Mouse (Mus musculus) MEL (cell line): ENCODE measurements around the gene Tnrc6c. TPM values are rescaled to one million over a fixed set of nuclear protein-coding genes. Genes with fewer than 3 reads are reported as not detected.

ENCODE experiments used
- DNase-seq: peaks from one replicate; pipeline ENCODE4 v3.0.0; 2011; ENCODE audit warnings: low read depth, low spot score
- H3K27ac ChIP-seq: 2 replicates; pipeline ENCODE4 v1.5.1; 2012; ENCODE audit warnings: low read depth, mild to moderate bottlenecking, control low read depth, low read length, moderate library complexity; ENCODE audit not compliant: control insufficient read depth
- H3K27me3 ChIP-seq, 2 experiments: fragments of 150-350 bp in 1 of 2; sonication (generic) in 1 of 2; 2 replicates each; pipeline ENCODE4 v1.6.1; 2012; ENCODE audit warnings: low read length in 2 of 2, mild to moderate bottlenecking in 2 of 2, improper control_type of control experiment in 1 of 2, moderate library complexity in 1 of 2; ENCODE audit not compliant: insufficient read depth in 2 of 2, control insufficient read depth in 1 of 2
- H3K36me3 ChIP-seq, 2 experiments: 2 replicates each; pipeline ENCODE4 v1.6.1; 2012 to 2014; ENCODE audit warnings: low read length in 2 of 2, improper control_type of control experiment in 1 of 2, inconsistent platforms in 1 of 2, mild to moderate bottlenecking in 1 of 2; ENCODE audit not compliant: insufficient read depth in 2 of 2, control insufficient read depth in 1 of 2
- H3K4me1 ChIP-seq, 2 experiments: fragments of 150-350 bp in 1 of 2; sonication (generic) in 1 of 2; 2 replicates each; pipeline ENCODE4 v1.6.1; 2012; ENCODE audit warnings: low read length in 2 of 2, improper control_type of control experiment in 1 of 2, mild to moderate bottlenecking in 1 of 2; ENCODE audit not compliant: insufficient read depth in 2 of 2, control insufficient read depth in 1 of 2
- H3K4me3 ChIP-seq, 2 experiments: fragments of 150-350 bp in 1 of 2; sonication (generic) in 1 of 2; 2 replicates each; pipeline ENCODE4 v1.5.1; 2012; ENCODE audit warnings: low read depth in 2 of 2, low read length in 2 of 2, mild to moderate bottlenecking in 2 of 2, moderate library complexity in 2 of 2, control low read depth in 1 of 2, improper control_type of control experiment in 1 of 2; ENCODE audit not compliant: control insufficient read depth in 1 of 2, insufficient read depth in 1 of 2
- H3K79me2 ChIP-seq: 2 replicates; pipeline ENCODE4 v1.6.1; 2012; ENCODE audit warnings: mild to moderate bottlenecking, low read length, moderate library complexity; ENCODE audit not compliant: control insufficient read depth, poor library complexity, insufficient read depth
- H3K9ac ChIP-seq: 2 replicates; pipeline ENCODE4 v1.6.1; 2012; ENCODE audit warnings: low read depth, mild to moderate bottlenecking, control low read depth, low read length, moderate library complexity; ENCODE audit not compliant: control insufficient read depth, poor library complexity, severe bottlenecking
- H3K9me3 ChIP-seq: fragments of 150-350 bp; sonication (generic); replicated peaks from 2 replicates; pipeline ENCODE4 v1.6.1; 2012; ENCODE audit warnings: mild to moderate bottlenecking, low read length, improper control_type of control experiment, moderate library complexity; ENCODE audit not compliant: insufficient read depth
- CHD1 ChIP-seq: IDR thresholded peaks from 2 replicates; pipeline ENCODE4 v1.6.1; 2012; ENCODE audit warnings: low read depth, mild to moderate bottlenecking, inconsistent platforms, low read length, improper control_type of control experiment
- CHD2 ChIP-seq: IDR thresholded peaks from 2 replicates; pipeline ENCODE4 v1.6.1; 2011; ENCODE audit warnings: low read length, improper control_type of control experiment
- ELF1 ChIP-seq: IDR thresholded peaks from 2 replicates; pipeline ENCODE4 v1.6.1; 2014; ENCODE audit warnings: low read depth, mild to moderate bottlenecking, inconsistent platforms, low read length, improper control_type of control experiment, moderate library complexity
- EP300 ChIP-seq, 2 experiments: IDR thresholded peaks; 2 replicates each; pipeline ENCODE4 v1.6.1; 2011; ENCODE audit warnings: improper control_type of control experiment in 2 of 2, low read length in 2 of 2, low read depth in 1 of 2, mild to moderate bottlenecking in 1 of 2
- ETS1 ChIP-seq: IDR thresholded peaks from 2 replicates; pipeline ENCODE4 v1.6.1; 2012; ENCODE audit warnings: low read depth, mild to moderate bottlenecking, inconsistent platforms, low read length, improper control_type of control experiment, moderate library complexity
- GATA1 ChIP-seq: IDR thresholded peaks from 2 replicates; pipeline ENCODE4 v1.6.1; 2011; ENCODE audit warnings: low read depth, low read length, improper control_type of control experiment
- HCFC1 ChIP-seq: IDR thresholded peaks from 2 replicates; pipeline ENCODE4 v1.6.1; 2012; ENCODE audit warnings: low read depth, mild to moderate bottlenecking, inconsistent platforms, low read length, improper control_type of control experiment, moderate library complexity
- MAX ChIP-seq: IDR thresholded peaks from 2 replicates; pipeline ENCODE4 v1.6.1; 2011; ENCODE audit warnings: low read length, improper control_type of control experiment
- MYB ChIP-seq: IDR thresholded peaks from 2 replicates; pipeline ENCODE4 v1.6.1; 2011; ENCODE audit warnings: mild to moderate bottlenecking, low read depth, low read length, improper control_type of control experiment
- NELFE ChIP-seq: IDR thresholded peaks from 2 replicates; pipeline ENCODE4 v1.6.1; 2011; ENCODE audit warnings: low read depth, low read length, improper control_type of control experiment
- NRF1 ChIP-seq: IDR thresholded peaks from 2 replicates; pipeline ENCODE4 v1.6.1; 2014; ENCODE audit warnings: low read depth, mild to moderate bottlenecking, inconsistent platforms, low read length, improper control_type of control experiment, moderate library complexity; ENCODE audit not compliant: poor library complexity, insufficient read depth, severe bottlenecking
- POLR2A ChIP-seq, 2 experiments: IDR thresholded peaks; 2 replicates each; pipeline ENCODE4 v1.6.1; 2011 to 2012; ENCODE audit warnings: low read length in 2 of 2, mild to moderate bottlenecking in 2 of 2, control low read depth in 1 of 2, improper control_type of control experiment in 1 of 2, low read depth in 1 of 2, moderate library complexity in 1 of 2; ENCODE audit not compliant: control insufficient read depth in 1 of 2, insufficient read depth in 1 of 2, poor library complexity in 1 of 2
- RAD21 ChIP-seq: IDR thresholded peaks from 2 replicates; pipeline ENCODE4 v1.6.1; 2011; ENCODE audit warnings: mild to moderate bottlenecking, low read depth, low read length, improper control_type of control experiment
- RCOR1 ChIP-seq: IDR thresholded peaks from 2 replicates; pipeline ENCODE4 v1.6.1; 2012; ENCODE audit warnings: low read depth, mild to moderate bottlenecking, inconsistent platforms, low read length, improper control_type of control experiment
- SIN3A ChIP-seq: IDR thresholded peaks from 2 replicates; pipeline ENCODE4 v1.6.1; 2012; ENCODE audit warnings: low read length, improper control_type of control experiment, inconsistent platforms
- TAL1 ChIP-seq: IDR thresholded peaks from 2 replicates; pipeline ENCODE4 v1.6.1; 2012; ENCODE audit warnings: mild to moderate bottlenecking, inconsistent platforms, low read length, moderate library complexity, mixed read lengths
- TBP ChIP-seq: IDR thresholded peaks from 2 replicates; pipeline ENCODE4 v1.8.0; 2011; ENCODE audit warnings: low read depth, low read length, improper control_type of control experiment
- TCF12 ChIP-seq: IDR thresholded peaks from 2 replicates; pipeline ENCODE4 v1.6.1; 2014; ENCODE audit warnings: low read depth, mild to moderate bottlenecking, inconsistent platforms, low read length, improper control_type of control experiment, moderate library complexity
- UBTF ChIP-seq: IDR thresholded peaks from 2 replicates; pipeline ENCODE4 v1.6.1; 2012; ENCODE audit warnings: low read depth, mild to moderate bottlenecking, inconsistent platforms, low read length, improper control_type of control experiment, moderate library complexity, borderline replicate concordance; ENCODE audit not compliant: insufficient read depth
- ZC3H11A ChIP-seq: IDR thresholded peaks from 2 replicates; pipeline ENCODE4 v1.6.1; 2012; ENCODE audit warnings: low read depth, mild to moderate bottlenecking, inconsistent platforms, low read length, improper control_type of control experiment
- ZKSCAN1 ChIP-seq: IDR thresholded peaks from 2 replicates; pipeline ENCODE4 v1.6.1; 2012; ENCODE audit warnings: low read depth, mild to moderate bottlenecking, inconsistent platforms, low read length, improper control_type of control experiment, moderate library complexity
- ZMIZ1 ChIP-seq: IDR thresholded peaks from 2 replicates; pipeline ENCODE4 v1.6.1; 2012; ENCODE audit warnings: low read depth, mild to moderate bottlenecking, inconsistent platforms, low read length, improper control_type of control experiment, moderate library complexity
- ZNF384 ChIP-seq: IDR thresholded peaks from 2 replicates; pipeline ENCODE4 v1.6.1; 2012; ENCODE audit warnings: low read depth, mild to moderate bottlenecking, inconsistent platforms, low read length, improper control_type of control experiment
- polyA plus RNA-seq, 2 experiments: library from polyadenylated mRNA; stranded (reverse) in 1 of 2; unstranded in 1 of 2; fragments of >175 nt in 1 of 2; fragments of >200 nt in 1 of 2; gene quantifications; 2 replicates each; pipeline versions ENCODE4 v1.2.1 to v1.2.4; 2012; ENCODE audit warnings: low replicate concordance in 2 of 2, low read depth in 1 of 2; ENCODE audit not compliant: insufficient read length in 2 of 2, insufficient read depth in 1 of 2, missing spikeins in 1 of 2
- total RNA-seq: library from RNA; depleted of rRNA; stranded (reverse); fragments of 300-350 nt; gene quantifications from 2 replicates; pipeline ENCODE4 v1.2.3, GENCODE M21; 2012

Gene Tnrc6c
- total and polyA plus RNA-seq, 3 experiments, result 16.0 to 19.1 TPM; not detected in 1

- H3K27me3 ChIP-seq, result no peaks in the 10 kb centered on the region
- no peak overlapping the region for H3K9ac ChIP-seq
- H3K4me1 ChIP-seq, result peaks cover 9 to 16% of the 10 kb centered on the region in 2 experiments
- peaks cover 0 to 12% of the 10 kb centered on the region in 2 experiments; a peak in 2 of 4 replicates for H3K36me3 ChIP-seq
- no peak overlapping the region for H3K27ac ChIP-seq
- peak; percentile 30 for DNase-seq
- no peak overlapping the region for H3K4me3 ChIP-seq
- TF ChIP-seq SIN3A (no peak), NELFE (no peak), CHD1 (no peak), EP300 (IDR thresholded peaks at IDR 0.05; ENCODE audit: low read depth in 1 of 2, low read length in 2 of 2) (no peak), MYB (no peak), TBP (no peak), UBTF (no peak), TCF12 (no peak), TAL1 (no peak)
- TF ChIP-seq, all 39 proteins: peak for 0
- Histone ChIP-seq H3K9me3 (no peaks in the 10 kb centered on the region), H3K79me2 (no peaks in the 10 kb centered on the region)
Measured at GRCm38 (mm10) chr11:117803166-117803688, 149.1 kb downstream of the Tnrc6c start.

DNA sequence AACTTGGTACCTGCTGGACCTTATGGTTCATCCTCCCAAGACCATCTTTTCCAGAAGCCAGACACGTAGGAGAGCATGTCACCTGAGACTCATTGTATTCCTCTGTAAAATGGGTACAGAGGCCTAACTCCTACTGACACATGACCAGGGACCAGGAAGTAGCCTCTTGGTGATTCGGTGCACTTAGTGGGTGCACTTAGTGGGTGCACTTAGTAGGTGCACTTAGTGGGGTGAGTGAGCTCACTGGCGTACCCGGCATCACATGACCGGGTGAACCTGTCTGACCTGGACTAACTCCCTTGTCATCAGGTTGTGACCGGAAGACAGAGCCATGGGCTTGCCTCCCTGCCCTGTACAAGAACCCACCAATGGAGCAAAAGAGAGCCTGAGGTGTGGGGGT lies 152.7 kb downstream of the Tnrc6c start:
- TF ChIP-seq ZKSCAN1 (peak; percentile 97), ZC3H11A (no peak), ETS1 (no peak)
- Histone ChIP-seq H3K9ac (no peak overlapping the region), H3K79me2 (peaks cover 23% of the 10 kb centered on the region), H3K4me1 (peaks cover 4 to 15% of the 10 kb centered on the region in 2 experiments), H3K9me3 (no peaks in the 10 kb centered on the region), H3K27ac (no peak overlapping the region), H3K4me3 (no peak overlapping the region), H3K27me3 (no peaks in the 10 kb centered on the region), H3K36me3 (peaks cover 0 to 8% of the 10 kb centered on the region in 2 experiments; a peak in 2 of 4 replicates)
- DNase-seq, result no peak

GRCm38 (mm10) chr11:117809407-117810311 lies 155.6 kb downstream of the Tnrc6c start, which contains the start of the genes Gm20708 and Syngr2:
Gm20708 (plus strand) TSS chr11:117809668.
Syngr2 (plus strand) TSS chr11:117809668.
- no peaks in the 10 kb centered on the region for H3K9me3 ChIP-seq
- peak within 1 kb of the TSS; percentile 78 for H3K27ac ChIP-seq
- peaks cover 36% of the 10 kb centered on the region for H3K79me2 ChIP-seq
- peaks cover 0 to 8% of the 10 kb centered on the region in 2 experiments; a peak in 2 of 4 replicates for H3K36me3 ChIP-seq
- peak; percentile 90 for DNase-seq
- H3K4me1 ChIP-seq, result peaks cover 4 to 11% of the 10 kb centered on the region in 2 experiments
- H3K27me3 ChIP-seq, result no peaks in the 10 kb centered on the region
- H3K9ac ChIP-seq, result peak within 1 kb of the TSS; percentile 90
- peak within 1 kb of the TSS; percentile 86 to 98 for H3K4me3 ChIP-seq
- TF ChIP-seq NRF1 (no peak), ETS1 (no peak), RCOR1 (0 out of 2 replicates have a peak, but pooled peaks have one; percentile 26), CHD1 (no peak), ELF1 (no peak; the same call in 1 of the 2 replicates), RAD21 (no peak), CHD2 (no peak), TBP (peak; percentile 59), SIN3A (peak; percentile 47; the same call in 1 of the 2 replicates), POLR2A (IDR thresholded peaks at IDR 0.05; ENCODE audit: control insufficient read depth in 1 of 2, insufficient read depth in 1 of 2, low read depth in 1 of 2, low read length in 2 of 2, poor library complexity in 1 of 2) (peak; percentile 84 to 92), HCFC1 (peak; percentile 64), ZNF384 (no peak), TAL1 (no peak), ZMIZ1 (peak; percentile 51), MYB (no peak), GATA1 (no peak), MAX (peak; percentile 49), EP300 (IDR thresholded peaks at IDR 0.05; ENCODE audit: low read depth in 1 of 2, low read length in 2 of 2) (no peak)
